Mouse (Mus musculus) C2C12 (cell line): ENCODE measurements around the gene Ptpn14.

ENCODE experiments used
- CEBPB ChIP-seq: IDR thresholded peaks from one replicate; pipeline ENCODE4 v1.6.1; 2011; ENCODE audit warnings: low read depth, mild to moderate bottlenecking, control low read depth, moderate library complexity
- CTCF ChIP-seq: IDR thresholded peaks from one replicate; pipeline ENCODE4 v1.5.1; 2011; ENCODE audit not compliant: control insufficient read depth, insufficient read depth, insufficient read length
- FOSL1 ChIP-seq: IDR thresholded peaks from one replicate; pipeline ENCODE4 v1.8.0; 2011; ENCODE audit warnings: mild to moderate bottlenecking, low read length; ENCODE audit not compliant: poor library complexity, insufficient read depth, severe bottlenecking
- MAX ChIP-seq: IDR thresholded peaks from one replicate; pipeline ENCODE4 v1.6.1; 2011; ENCODE audit warnings: mild to moderate bottlenecking, control low read depth
- MYOG ChIP-seq: IDR thresholded peaks from one replicate; pipeline ENCODE4 v1.6.1; 2011; ENCODE audit not compliant: control insufficient read depth, insufficient read length; ENCODE audit errors: extremely low read depth
- USF1 ChIP-seq: IDR thresholded peaks from one replicate; pipeline ENCODE4 v1.6.1; 2011; ENCODE audit warnings: low read depth, mild to moderate bottlenecking, control low read depth, moderate library complexity

DNA sequence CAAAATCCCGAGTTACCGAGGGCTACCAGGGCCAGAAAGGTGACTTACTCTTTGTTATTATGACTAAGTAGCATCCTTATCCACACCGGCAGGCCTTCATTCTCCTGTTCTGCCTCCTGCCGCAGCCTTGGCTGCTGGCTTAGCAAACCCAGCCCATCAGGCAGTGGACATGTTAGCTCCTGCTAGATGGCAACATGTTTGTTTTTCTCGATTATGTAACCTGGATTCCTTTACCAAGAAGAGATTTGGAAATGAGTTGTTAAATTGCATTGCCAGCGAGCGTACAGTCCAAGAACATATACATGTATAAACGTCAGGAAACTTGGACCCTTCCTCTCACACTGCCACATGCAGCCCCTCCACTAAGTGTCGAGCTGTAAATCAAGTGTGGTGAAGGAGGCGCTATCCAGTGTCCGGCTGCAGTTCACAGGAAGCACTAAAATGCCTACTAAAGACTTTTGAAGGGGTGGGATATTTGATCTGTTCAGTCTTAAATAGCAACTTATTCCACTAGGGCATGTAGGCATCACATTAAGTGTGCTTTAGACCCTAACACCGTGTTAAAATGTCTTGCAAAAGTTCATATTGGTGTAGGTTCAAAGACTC is 21.9 kb upstream of the Ptpn14 start:
- no peak for TF ChIP-seq CTCF
- no peak for TF ChIP-seq USF1
- no peak for TF ChIP-seq FOSL1
- TF ChIP-seq MAX = no peak
- no peak for TF ChIP-seq CEBPB
- no peak for TF ChIP-seq MYOG
